Mouse (Mus musculus): ENCODE measurements at regions not wholly inside any gene's neighbourhood (a gene's known extent, or its start where the extent isn't known, plus 50 kb on each side); places are given as distances from the start of the nearest gene placed in this dataset.
"Not testable (repeated sequence)": the region's sequence is repeated elsewhere in the genome, so short reads cannot be mapped to it uniquely, and the experiment has no call there.

DNA sequence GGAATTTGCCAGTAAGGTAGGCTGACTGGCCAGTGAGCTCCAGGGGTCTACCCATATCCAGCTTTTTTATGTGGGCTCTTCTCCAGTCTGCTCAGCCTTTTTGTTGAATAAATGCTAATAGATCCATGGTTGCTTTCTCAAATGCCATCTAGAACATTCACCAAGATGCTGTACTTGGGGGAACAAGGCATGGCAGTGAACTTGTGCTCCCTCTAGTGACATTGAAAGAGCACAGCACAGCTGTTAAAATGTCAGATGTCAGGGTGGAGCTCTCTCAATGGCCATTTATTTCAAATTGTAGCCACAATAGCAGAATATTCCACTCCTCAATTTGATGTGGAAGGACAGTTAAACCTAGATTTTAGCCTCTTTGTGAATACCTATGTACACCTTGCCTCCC, 86.3 kb downstream of the Kcnk1 start:
- no peak for DNase-seq (ENCODE audit: low spot score in 2 of 2)

DNA sequence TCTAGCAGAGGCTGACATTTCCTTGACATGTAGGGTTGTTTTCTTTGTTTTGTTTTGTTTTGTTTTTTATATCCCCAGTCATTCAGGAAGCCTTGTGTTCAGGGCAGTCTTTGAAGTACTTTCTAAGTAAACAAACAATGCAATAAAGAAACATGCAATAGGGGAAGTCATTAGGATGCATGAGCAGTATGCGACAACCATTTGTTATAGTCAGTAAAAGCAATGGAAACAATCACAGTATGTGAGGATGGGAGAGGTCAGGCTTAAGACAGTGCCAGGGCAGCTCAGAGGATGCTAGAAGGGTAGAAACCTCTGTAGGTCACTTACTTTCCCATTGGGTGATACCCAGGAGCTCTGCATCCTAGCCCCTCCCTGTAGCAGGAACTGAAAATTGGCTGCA, 87.9 kb downstream of the Kcnk1 start:
- no peak for DNase-seq (ENCODE audit: low spot score in 2 of 2)

GRCm38 (mm10) chr8:126090772-126091171, 95.8 kb downstream of the Kcnk1 start:
- no peak for DNase-seq (ENCODE audit: low spot score in 2 of 2)

- no peak for DNase-seq (ENCODE audit: low spot score in 2 of 2)
Measured at GRCm38 (mm10) chr8:126094005-126094404, 99.0 kb downstream of the Kcnk1 start.

DNA sequence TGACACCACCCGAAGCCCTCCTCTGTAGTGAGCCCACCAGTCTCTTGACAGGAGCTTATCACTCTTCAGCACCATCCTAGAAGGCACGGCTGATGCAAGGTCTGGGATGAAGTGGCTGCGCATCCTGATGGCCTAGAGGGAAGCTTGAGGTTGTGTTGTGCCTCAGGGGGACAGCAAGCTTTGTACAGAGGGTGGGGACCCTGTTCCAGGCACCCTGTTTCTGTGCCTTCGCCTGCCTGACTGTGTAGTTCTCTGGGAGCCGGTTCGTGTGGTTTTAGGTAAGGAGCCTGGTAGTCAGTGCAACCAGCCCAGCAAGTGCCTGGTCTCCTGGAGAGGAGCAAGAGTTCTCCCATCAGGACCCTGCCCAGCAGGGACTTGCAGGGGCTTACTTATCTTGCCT, 101.1 kb downstream of the Kcnk1 start:
- DNase-seq (ENCODE audit: low spot score in 2 of 2) = no peak

- no peak for DNase-seq (ENCODE audit: low spot score in 2 of 2)
Measured at GRCm38 (mm10) chr8:126096636-126097170, 101.7 kb downstream of the Kcnk1 start.

- DNase-seq (ENCODE audit: low spot score in 2 of 2) = no peak
Measured at GRCm38 (mm10) chr8:126098886-126099285, 103.9 kb downstream of the Kcnk1 start.

DNA sequence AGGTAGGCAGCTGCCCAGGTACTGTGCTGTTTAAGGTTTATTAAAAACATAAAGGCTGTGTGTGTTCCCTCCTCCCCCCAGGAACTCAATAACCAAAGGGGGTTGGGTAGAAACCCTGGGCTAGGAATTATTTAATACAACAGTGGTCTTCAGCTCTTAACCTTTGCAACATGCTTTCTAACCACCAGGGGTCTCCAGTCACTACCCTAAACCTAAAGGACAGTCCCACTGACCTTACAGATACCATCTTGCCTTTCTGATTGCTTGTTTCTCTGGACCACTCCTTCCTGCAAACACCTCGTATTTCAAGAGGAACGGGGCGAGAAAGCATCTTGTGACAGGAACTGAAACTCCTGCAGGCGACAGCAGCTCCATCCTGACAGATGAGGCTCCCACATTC, 104.9 kb downstream of the Kcnk1 start:
- no peak for DNase-seq (ENCODE audit: low spot score in 2 of 2)

- DNase-seq (ENCODE audit: low spot score in 2 of 2) = no peak
Measured at GRCm38 (mm10) chr8:126105043-126105442, 110.1 kb downstream of the Kcnk1 start.

- no peak for DNase-seq (ENCODE audit: low spot score in 2 of 2)
Measured at GRCm38 (mm10) chr8:126126041-126126440, 131.1 kb downstream of the Kcnk1 start.

DNA sequence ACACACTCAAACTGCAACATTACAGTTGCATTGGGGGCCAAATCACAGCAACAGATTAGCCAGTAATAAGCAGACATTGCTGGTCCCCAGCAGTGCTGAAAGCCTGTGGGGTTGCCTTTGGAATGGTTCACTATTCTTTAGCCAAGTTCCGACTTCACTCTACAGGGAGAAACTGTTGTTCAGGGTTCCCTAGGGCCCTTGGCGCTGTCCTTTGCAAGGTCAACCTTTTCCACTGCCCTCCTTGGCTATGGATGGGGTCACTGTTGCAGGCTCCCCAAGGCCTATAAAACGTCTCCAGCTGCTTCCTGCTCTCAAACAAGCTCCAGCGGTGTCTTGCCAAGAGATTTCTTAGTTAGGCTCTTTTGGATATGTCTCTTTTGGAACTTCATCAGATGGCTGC, 137.1 kb downstream of the Kcnk1 start:
- DNase-seq (ENCODE audit: low spot score in 2 of 2) = no peak

DNA sequence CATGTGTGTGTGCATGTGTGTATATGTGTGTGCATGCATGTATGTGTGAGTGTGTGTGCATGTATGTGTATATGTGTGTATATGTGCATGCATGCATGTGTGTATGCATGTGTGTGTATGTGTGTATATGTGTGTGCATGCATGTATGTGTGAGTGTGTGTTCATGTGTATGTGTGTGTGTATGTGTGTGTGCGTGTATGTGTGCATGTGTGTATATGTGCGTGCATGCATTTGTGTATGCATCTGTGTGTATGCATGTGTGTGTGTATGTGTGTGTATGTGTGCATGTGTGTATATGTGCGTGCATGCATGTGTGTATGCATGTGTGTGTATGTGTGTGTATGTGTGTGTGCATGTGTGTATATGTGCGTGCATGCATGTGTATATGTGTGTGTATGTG, 137.9 kb downstream of the Kcnk1 start:
- not testable (repeated sequence) for DNase-seq (ENCODE audit: low spot score in 2 of 2)

- DNase-seq (ENCODE audit: low spot score in 2 of 2) = no peak
Measured at GRCm38 (mm10) chr8:126135100-126135499, 140.1 kb downstream of the Kcnk1 start.

DNA sequence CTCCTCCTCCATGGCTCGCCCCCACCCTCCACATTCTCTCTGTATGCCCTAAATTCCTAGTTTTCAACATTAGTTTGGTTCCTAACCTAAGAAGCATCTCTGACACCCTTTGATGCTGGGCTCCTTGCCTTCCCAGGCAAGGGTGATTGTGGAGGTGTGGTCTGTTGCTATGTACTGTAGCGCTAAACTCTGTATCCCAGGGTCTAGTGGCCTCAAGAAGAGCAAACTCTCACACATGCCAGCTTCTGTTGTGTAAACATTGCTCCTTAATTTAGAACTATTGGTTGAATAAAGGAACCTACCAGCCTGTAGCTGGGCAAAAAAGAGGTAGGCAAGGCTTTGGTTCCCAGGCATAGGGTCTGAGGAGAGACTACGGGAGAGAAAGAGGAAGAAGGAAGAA, 140.6 kb downstream of the Kcnk1 start:
- DNase-seq (ENCODE audit: low spot score in 2 of 2) = no peak

DNA sequence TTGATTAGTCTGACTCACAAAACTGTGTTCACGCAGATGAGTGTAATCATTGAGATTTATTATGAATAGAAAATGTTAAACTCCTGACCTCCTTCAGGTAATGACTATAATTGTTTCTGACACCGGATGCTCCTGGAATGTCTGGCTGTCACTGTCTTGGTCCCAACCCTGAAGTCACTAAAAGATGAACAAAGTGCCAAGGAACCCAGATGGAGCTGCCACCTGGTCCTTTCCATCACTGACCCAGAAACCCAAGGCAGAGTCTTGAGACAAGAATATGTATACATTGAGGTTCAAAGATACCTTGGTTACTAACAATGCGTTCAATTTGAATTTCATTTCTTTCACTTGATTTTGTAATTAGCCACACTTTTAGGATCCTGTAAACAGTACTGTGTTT, 142.0 kb downstream of the Kcnk1 start:
- no peak for DNase-seq (ENCODE audit: low spot score in 2 of 2)

DNA sequence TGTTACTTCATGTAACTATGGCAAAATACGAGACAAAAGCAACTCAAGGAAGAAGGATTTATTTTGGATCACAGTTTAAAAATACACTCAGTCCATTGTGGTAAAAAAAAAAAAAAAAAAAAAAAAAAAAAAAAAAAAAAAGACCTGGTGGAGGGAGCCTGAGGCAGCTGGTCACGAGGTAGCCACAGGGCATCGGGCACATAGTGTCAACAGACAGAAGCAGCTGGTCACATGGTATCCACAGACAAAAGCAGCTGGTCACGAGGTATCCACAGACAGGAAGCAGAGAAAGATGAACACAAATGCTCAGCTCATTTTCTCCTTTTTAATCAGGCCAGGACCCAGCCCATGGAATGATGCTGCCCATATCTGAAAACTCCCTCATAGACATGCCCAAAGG, 142.5 kb downstream of the Kcnk1 start:
- DNase-seq (ENCODE audit: low spot score in 2 of 2) = no peak

DNA sequence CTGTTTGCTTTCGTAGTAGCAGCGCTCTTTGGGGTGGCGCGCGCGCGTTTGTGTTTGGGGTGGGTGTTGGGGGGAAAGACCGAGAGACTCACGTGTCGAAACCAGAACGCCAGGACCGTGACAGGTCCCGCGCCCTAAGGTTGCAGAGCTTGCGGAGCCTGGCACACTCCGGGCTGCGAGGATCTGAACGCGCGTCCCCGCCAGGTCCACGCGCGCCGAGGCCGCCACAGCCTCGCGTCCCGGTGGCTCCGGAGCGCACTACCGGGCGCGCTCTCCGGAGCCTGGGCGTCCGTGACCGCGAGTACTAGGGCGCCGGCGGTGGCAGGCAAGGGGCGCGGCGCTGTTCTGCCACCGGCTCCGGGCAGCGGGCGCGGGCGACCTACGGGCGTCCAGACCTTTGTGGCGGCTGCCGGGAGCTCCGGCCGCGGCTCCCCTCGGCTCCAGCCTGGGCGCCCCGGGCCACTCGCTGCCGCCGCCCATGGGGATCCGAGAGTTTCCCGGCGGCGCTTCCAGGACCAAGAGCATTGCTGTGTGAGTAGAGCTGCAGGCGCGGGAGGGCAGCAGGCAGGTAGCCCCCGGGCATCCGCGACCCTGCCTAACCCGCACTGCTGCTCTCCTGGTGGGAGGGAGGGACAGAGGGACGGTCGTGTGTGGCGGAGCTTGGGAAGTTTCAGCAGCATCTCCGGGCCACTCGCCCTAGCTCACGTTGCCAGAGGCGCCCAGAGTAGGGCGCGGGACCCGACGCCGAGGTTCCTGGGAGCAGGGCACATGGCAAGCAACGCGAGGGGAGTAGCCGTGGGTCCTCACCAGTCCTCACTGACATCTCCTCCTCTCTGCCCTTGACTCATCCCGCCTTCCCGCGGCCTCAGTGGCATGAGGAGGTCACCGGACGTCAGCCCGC, 143.9 kb downstream of the Kcnk1 start:
- peak in 1 of 2 experiments; percentile 23 for DNase-seq (ENCODE audit: low spot score in 2 of 2)

DNA sequence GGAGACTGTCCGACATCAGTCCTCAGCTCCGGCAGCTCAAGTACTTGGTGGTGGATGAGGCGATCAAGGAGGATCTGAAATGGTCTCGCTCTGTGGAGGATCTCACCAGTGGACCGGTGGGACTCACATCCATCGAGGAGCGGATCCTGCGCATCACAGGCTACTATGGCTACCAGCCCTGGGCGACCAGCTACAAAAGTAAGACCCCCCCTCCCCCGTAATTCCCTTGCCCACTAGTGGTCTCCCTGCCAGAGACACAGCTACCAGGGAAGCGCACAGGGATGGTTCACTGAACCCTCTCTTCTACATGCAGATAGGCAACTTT, 144.5 kb downstream of the Kcnk1 start:
- no peak for DNase-seq (ENCODE audit: low spot score in 2 of 2)

DNA sequence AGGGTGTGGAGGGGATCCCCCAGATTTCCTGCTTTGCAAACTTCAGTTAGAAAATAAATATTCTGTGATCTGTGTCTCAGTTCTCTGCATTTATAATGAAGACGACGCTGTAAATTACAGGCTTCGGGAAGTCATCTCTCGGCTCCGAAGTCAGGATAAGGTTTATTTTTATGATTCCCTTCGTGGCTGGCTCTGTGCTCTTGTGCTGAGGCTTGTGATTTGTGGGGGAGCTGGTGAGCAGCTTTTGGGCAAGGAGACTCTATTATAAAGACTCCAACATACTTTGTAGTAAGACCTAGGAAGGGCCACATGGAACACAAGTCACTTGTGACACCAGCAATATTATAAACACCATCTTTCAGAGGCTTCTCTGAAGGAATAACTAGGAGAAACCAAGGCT, 146.0 kb downstream of the Kcnk1 start:
- no peak for DNase-seq (ENCODE audit: low spot score in 2 of 2)

GRCm38 (mm10) chr8:126151527-126151926, 146.8 kb upstream of the Slc35f3 start:
- DNase-seq (ENCODE audit: low spot score in 2 of 2) = no peak

- no peak for DNase-seq (ENCODE audit: low spot score in 2 of 2)
Measured at GRCm38 (mm10) chr8:126153955-126154354, 144.4 kb upstream of the Slc35f3 start.

DNA sequence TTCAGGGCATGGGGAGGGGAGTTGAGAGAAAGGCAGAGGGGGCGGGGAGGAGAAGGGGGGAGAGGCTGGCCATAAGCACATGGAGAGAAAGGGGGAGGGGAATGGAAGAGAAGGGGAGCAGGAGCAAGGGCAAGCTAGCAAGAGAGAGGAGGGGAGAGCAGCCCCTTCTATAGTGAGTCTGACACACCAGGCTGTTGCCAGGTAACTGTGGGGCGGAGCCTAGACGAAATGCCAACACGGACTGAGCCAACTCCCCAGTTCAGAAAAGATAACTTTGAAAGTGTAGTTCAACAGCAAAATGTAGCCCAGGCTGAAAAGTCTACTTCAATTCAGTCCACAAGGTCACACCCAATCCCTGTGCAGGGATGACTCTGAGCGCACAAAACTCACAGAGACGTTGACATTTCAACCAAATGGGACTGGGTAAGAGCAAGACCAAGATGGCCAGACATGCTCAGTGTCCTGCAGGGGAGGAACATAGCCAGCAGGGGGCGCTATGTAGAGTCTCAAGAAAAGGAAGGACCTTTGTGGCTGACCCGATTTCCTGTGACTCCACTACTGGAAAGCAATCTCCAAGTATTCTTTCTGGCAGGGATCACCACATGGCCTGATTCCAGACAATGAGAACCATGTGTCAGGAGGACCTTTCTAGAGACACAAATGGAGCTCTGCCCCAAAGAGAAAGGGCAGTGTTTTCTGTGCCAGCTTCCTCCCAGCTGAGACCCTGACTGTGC, 140.7 kb upstream of the Slc35f3 start:
- DNase-seq (ENCODE audit: low spot score in 2 of 2) = no peak

DNA sequence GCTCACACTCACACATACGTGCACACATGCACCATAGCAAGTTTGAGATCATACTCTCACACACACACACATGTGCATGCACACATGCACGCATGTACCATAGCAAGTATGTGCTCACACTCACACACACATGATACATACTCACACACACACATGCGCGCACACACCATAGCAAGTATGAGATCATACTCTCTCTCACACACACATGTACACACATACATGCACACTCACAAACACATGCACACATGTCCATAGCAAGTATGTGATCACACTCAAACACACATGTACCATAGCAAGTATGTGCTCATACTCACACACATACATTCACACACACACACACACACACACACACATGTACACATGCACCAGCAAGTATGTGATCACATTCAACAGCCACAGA, 138.9 kb upstream of the Slc35f3 start:
- DNase-seq (ENCODE audit: low spot score in 2 of 2) = no peak
